Mouse (Mus musculus): ENCODE data around the gene Ccr9. TPM values are rescaled to one million over a fixed set of nuclear protein-coding genes. Genes with fewer than 3 reads are reported as not detected.
"Not testable (repeated sequence)": the region's sequence is repeated elsewhere in the genome, so short reads cannot be mapped to it uniquely, and the experiment has no call there.

The Ccr9 gene
- under 1 TPM in 1 of 2 experiments, not detected in 1; 0.14 TPM for total RNA-seq (2021)

- DNase-seq (ENCODE audit: low spot score in 2 of 2): no peak
- intact Hi-C loops (cut with DNase I): no loop called here
These were observed at the start of gene Ccr9, which contains the start of gene Slc6a20a for GRCm38 (mm10) chr9:123678327-123679105. Gene Ccr9 (plus strand): TSS chr9:123678439. Gene Slc6a20a (minus strand): TSS chr9:123678885.

GRCm38 (mm10) chr9:123631666-123632065, 46.6 kb upstream of the Ccr9 start:
- DNase-seq (ENCODE audit: low spot score in 2 of 2): no peak
- intact Hi-C loops (cut with DNase I): no loop called here

GRCm38 (mm10) chr9:123632281-123632680, 46.0 kb upstream of the Ccr9 start, which contains the start of gene Slc6a20b:
Gene Slc6a20b (minus strand): TSS chr9:123632565.
- DNase-seq (ENCODE audit: low spot score in 2 of 2): no peak
- intact Hi-C loops (cut with DNase I): no loop called here

- DNase-seq (ENCODE audit: low spot score in 2 of 2): no peak
- intact Hi-C loops (cut with DNase I): no loop called here
These were observed 45.2 kb upstream of the Ccr9 start for GRCm38 (mm10) chr9:123632993-123633392.

GRCm38 (mm10) chr9:123636771-123637170, 41.5 kb upstream of the Ccr9 start:
- DNase-seq (ENCODE audit: low spot score in 2 of 2): no peak
- intact Hi-C loops (cut with DNase I): loop anchor here (5.0 kb wide), 2 partner anchors 161 to 491 kb away; no protein-coding TSS in a partner anchor

- DNase-seq (ENCODE audit: low spot score in 2 of 2): no peak
- intact Hi-C loops (cut with DNase I): loop anchor here (5.0 kb wide), 2 partner anchors 159 to 489 kb away; no protein-coding TSS in a partner anchor
These were observed 40.0 kb upstream of the Ccr9 start for GRCm38 (mm10) chr9:123638231-123638630.

GRCm38 (mm10) chr9:123638668-123639089, 39.6 kb upstream of the Ccr9 start:
- DNase-seq (ENCODE audit: low spot score in 2 of 2): peak; percentile 18 to 22
- intact Hi-C loops (cut with DNase I): loop anchor here (5.0 kb wide), 2 partner anchors 159 to 489 kb away; no protein-coding TSS in a partner anchor

GRCm38 (mm10) chr9:123640106-123640505, 38.1 kb upstream of the Ccr9 start:
- intact Hi-C loops (cut with DNase I): no loop called here
- no peak for DNase-seq (ENCODE audit: low spot score in 2 of 2)

- no peak for DNase-seq (ENCODE audit: low spot score in 2 of 2)
- intact Hi-C loops (cut with DNase I): no loop called here
These were observed 28.3 kb upstream of the Ccr9 start for GRCm38 (mm10) chr9:123649785-123650511.

- intact Hi-C loops (cut with DNase I): no loop called here
- DNase-seq (ENCODE audit: low spot score in 2 of 2): no peak
These were observed 26.9 kb upstream of the Ccr9 start for GRCm38 (mm10) chr9:123651369-123651768.

GRCm38 (mm10) chr9:123657457-123657856, 20.8 kb upstream of the Ccr9 start:
- intact Hi-C loops (cut with DNase I): no loop called here
- no peak for DNase-seq (ENCODE audit: low spot score in 2 of 2)

- no peak for DNase-seq (ENCODE audit: low spot score in 2 of 2)
- intact Hi-C loops (cut with DNase I): no loop called here
These were observed 19.3 kb upstream of the Ccr9 start for GRCm38 (mm10) chr9:123658981-123659380.

GRCm38 (mm10) chr9:123659986-123660676, 18.1 kb upstream of the Ccr9 start:
- DNase-seq (ENCODE audit: low spot score in 2 of 2); intact Hi-C loops (cut with DNase I): not testable (repeated sequence)

GRCm38 (mm10) chr9:123665645-123666044, 12.6 kb upstream of the Ccr9 start:
- DNase-seq (ENCODE audit: low spot score in 2 of 2): no peak
- intact Hi-C loops (cut with DNase I): no loop called here

GRCm38 (mm10) chr9:123679198-123679597, 959 bp downstream of the Ccr9 start:
- no peak for DNase-seq (ENCODE audit: low spot score in 2 of 2)
- intact Hi-C loops (cut with DNase I): no loop called here

- DNase-seq (ENCODE audit: low spot score in 2 of 2): no peak
- intact Hi-C loops (cut with DNase I): no loop called here
These were observed 5.5 kb downstream of the Ccr9 start for GRCm38 (mm10) chr9:123683704-123684103.

- intact Hi-C loops (cut with DNase I): no loop called here
- DNase-seq (ENCODE audit: low spot score in 2 of 2): no peak
These were observed 8.0 kb downstream of the Ccr9 start for GRCm38 (mm10) chr9:123686206-123686605.

GRCm38 (mm10) chr9:123688227-123688626, 10.0 kb downstream of the Ccr9 start:
- intact Hi-C loops (cut with DNase I): no loop called here
- no peak for DNase-seq (ENCODE audit: low spot score in 2 of 2)

- DNase-seq (ENCODE audit: low spot score in 2 of 2): peak in 1 of 2 experiments; percentile 12
- intact Hi-C loops (cut with DNase I): no loop called here
These were observed 17.5 kb downstream of the Ccr9 start for GRCm38 (mm10) chr9:123695634-123696302.
